Mouse (Mus musculus) erythroblast, embryonic 14.5 days (primary cell): ENCODE measurements around the gene Cdk9.

Experiments used
- GATA1 ChIP-seq: IDR thresholded peaks from 2 replicates; pipeline ENCODE4 v1.6.1; 2012; ENCODE audit warnings: low read length, inconsistent platforms, mixed read lengths
- TAL1 ChIP-seq: IDR thresholded peaks from 3 replicates; pipeline ENCODE4 v1.6.1; 2012; ENCODE audit warnings: low read length, inconsistent platforms, mixed read lengths

DNA sequence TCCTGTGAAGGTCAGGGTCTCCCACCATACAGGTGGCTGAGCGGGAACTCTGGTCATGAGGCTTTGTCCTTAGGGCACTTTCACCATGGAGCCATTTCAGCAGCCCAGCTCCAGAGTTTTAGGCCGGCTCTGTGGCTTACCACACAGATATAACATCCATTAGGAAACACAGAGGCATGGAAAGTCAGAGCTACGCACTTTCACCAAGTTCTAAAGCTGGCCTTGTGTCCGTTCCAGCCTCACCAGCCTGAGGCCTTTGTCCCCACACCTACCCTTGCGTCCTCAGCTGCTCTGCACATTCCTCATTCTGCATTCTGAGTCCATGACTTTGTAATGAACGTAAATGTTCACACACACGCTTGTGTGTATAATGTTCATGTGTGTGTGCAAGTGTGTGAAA lies 7.9 kb downstream of the Cdk9 start:
- TF ChIP-seq GATA1 (no peak), TAL1 (no peak)
